Mouse (Mus musculus) frontal cortex, postnatal 36 days (tissue): ENCODE results near the gene Scn8a.

Source experiments
- DNase-seq, 2 experiments: peaks; one replicate each; pipeline ENCODE4 v3.0.0; 2022; ENCODE audit warnings: low spot score in 2 of 2

Scn8a gene

DNA sequence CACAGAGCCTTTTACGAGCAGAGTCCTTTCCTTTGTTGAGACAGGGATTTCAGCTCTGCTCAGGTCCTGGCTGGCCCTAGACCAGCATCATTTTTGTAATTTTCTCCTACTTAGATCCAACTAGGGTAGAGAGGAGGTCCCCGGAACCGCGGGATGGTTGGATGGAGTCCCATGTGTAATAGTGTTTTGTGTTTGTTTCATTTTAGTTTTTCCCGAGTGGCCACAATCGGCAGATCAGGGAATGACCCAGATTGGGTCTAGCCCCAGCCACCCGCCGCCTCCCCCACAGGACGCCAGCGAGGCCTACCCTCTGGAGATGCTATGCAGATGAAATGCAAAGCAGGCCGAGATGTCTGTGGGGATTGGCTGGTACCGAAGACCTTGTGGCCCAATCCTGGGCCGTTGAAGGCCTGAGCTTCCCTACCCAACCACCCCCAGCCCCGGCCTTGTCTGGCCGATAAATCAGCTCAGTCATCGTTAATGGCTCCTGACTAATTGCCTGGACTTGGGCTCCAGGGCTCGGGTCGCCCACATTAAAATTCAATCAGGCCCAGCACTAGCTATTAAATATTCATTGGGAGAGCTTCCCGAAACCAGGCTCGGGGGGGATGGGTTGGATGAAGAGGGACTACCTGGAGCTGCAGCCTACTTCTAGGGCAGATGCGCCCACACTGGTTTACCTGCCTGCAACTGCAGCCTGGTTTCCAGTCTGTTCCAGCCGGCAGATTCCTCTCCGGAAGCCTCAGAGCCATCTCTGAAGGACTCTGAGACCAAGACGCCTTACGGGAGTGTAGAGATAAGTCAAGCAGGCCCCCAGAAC lies 223.4 kb downstream of the Scn8a start:
- DNase-seq, result peak in 1 of 2 experiments; percentile 54

DNA sequence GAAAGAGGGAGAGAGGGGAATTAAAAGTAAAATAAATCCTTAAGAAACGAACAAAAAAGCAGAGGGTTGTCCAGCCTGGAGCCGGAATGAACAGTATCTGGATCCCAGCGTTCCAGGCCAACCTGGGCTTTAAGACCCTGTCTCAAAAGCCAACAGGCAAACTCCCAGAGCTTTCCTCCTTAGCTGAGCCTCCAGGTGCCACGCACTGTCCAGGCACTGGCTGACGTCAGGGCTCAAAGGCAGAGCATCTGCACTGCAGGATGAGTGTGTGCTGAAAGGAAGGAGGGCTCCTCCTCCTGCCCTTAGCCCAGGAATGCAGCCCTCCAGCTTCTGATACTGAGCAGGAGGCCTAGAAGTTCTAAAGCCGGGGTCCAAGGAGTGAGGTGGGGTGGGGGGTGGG lies 224.3 kb downstream of the Scn8a start:
- DNase-seq, result no peak

GRCm38 (mm10) chr15:101094979-101095378 lies 225.3 kb downstream of the Scn8a start:
- no peak for DNase-seq

DNA sequence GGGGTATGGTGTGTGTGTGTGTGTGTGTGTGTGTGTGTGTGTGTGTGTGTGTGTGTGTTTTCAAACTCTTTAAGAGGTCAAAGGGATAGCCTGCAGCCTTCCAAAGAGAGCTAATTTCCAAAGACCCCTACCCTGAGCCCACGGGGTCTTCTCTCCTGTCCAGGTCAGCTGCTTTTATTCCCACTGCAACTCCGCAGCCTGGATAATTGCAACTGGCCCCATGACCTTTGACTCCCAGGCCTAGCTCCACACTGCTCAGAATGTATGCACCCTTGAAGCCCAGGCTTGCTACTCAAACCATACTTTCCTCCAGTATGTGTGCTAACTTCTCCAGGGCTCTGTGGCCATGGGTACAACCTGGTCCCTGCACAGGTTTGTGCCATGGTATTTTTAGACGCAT lies 225.7 kb downstream of the Scn8a start:
- no peak for DNase-seq
